Mouse (Mus musculus): ENCODE results near the gene Syngr4. TPM values are rescaled to one million over a fixed set of nuclear protein-coding genes. Genes with fewer than 3 reads are reported as not detected.

The Syngr4 gene
- total and polyA plus RNA-seq, 2 experiments: not detected

- Histone ChIP-seq H3K9ac (ENCODE audit: low read depth, low read length) (no peak overlapping the region), H3K27ac (replicated peaks; ENCODE audit: insufficient read depth, low read depth, low read length) (no peak overlapping the region)
- WGBS: 94% methylated on average over 15 of the region's 15 CpGs
Measured at GRCm38 (mm10) chr7:45917926-45918325, 21.4 kb upstream of the Syngr4 start.

GRCm38 (mm10) chr7:45917004-45917704 is 20.6 kb upstream of the Syngr4 start:
- peaks cover 2% of the 10 kb centered on the region; the same call in 1 of the 2 replicates for H3K36me3 ChIP-seq (ENCODE audit: control insufficient read depth, insufficient read depth, low read length)
- H3K4me1 ChIP-seq (ENCODE audit: control insufficient read depth, insufficient read depth, low read length): no peaks in the 10 kb centered on the region
- TF ChIP-seq POLR2A (IDR thresholded peaks at IDR 0.05; ENCODE audit: extremely low read depth, insufficient read depth, low read length) (no peak), CTCF (IDR thresholded peaks at IDR 0.05; ENCODE audit: low read depth, low read length) (no peak)
- H3K27ac ChIP-seq (replicated peaks; ENCODE audit: insufficient read depth, low read depth, low read length): no peak overlapping the region
- no peak overlapping the region for H3K4me3 ChIP-seq (ENCODE audit: insufficient read depth, low read depth, low read length)
- H3K9ac ChIP-seq (ENCODE audit: low read depth, low read length): no peak overlapping the region
- DNase-seq (ENCODE audit: extremely low read depth, low read depth, low spot score): no peak
- no peaks in the 10 kb centered on the region for H3K27me3 ChIP-seq (ENCODE audit: control insufficient read depth, insufficient read depth, low read length)
- 69% methylated on average over 13 of the region's 13 CpGs for WGBS
- no peaks in the 10 kb centered on the region for H3K79me2 ChIP-seq (ENCODE audit: control insufficient read depth, insufficient read depth, low read length)

More at GRCm38 (mm10) chr7:45917926-45918325, 21.4 kb upstream of the Syngr4 start:
- TF ChIP-seq POLR2A (IDR thresholded peaks at IDR 0.05; ENCODE audit: extremely low read depth, insufficient read depth, low read length) (no peak), CTCF (IDR thresholded peaks at IDR 0.05; ENCODE audit: low read depth, low read length) (no peak)
- peaks cover 2% of the 10 kb centered on the region; the same call in 1 of the 2 replicates for H3K36me3 ChIP-seq (ENCODE audit: control insufficient read depth, insufficient read depth, low read length)
- DNase-seq (ENCODE audit: extremely low read depth, low read depth, low spot score): no peak
- H3K79me2 ChIP-seq (ENCODE audit: control insufficient read depth, insufficient read depth, low read length): no peaks in the 10 kb centered on the region
- H3K4me1 ChIP-seq (ENCODE audit: control insufficient read depth, insufficient read depth, low read length): no peaks in the 10 kb centered on the region
- no peaks in the 10 kb centered on the region for H3K27me3 ChIP-seq (ENCODE audit: control insufficient read depth, insufficient read depth, low read length)
- H3K4me3 ChIP-seq (ENCODE audit: insufficient read depth, low read depth, low read length): no peak overlapping the region

GRCm38 (mm10) chr7:45916056-45917003 is 19.8 kb upstream of the Syngr4 start:
- Histone ChIP-seq H3K79me2 (ENCODE audit: control insufficient read depth, insufficient read depth, low read length) (no peaks in the 10 kb centered on the region), H3K36me3 (ENCODE audit: control insufficient read depth, insufficient read depth, low read length) (peaks cover 5% of the 10 kb centered on the region; the same call in 1 of the 2 replicates), H3K27me3 (ENCODE audit: control insufficient read depth, insufficient read depth, low read length) (no peaks in the 10 kb centered on the region), H3K4me1 (ENCODE audit: control insufficient read depth, insufficient read depth, low read length) (no peaks in the 10 kb centered on the region), H3K9ac (ENCODE audit: low read depth, low read length) (peak overlapping the region; percentile 16; the same call in 1 of the 2 replicates), H3K4me3 (ENCODE audit: insufficient read depth, low read depth, low read length) (peak overlapping the region; percentile 29; the same call in 1 of the 2 replicates), H3K27ac (replicated peaks; ENCODE audit: insufficient read depth, low read depth, low read length) (no peak overlapping the region)
- 72% methylated on average over 26 of the region's 26 CpGs for WGBS
- DNase-seq (ENCODE audit: extremely low read depth, low read depth, low spot score): no peak
- no peak for TF ChIP-seq POLR2A (IDR thresholded peaks at IDR 0.05; ENCODE audit: extremely low read depth, insufficient read depth, low read length)
- TF ChIP-seq CTCF (IDR thresholded peaks at IDR 0.05; ENCODE audit: low read depth, low read length): no peak

GRCm38 (mm10) chr7:45915011-45915410 is 18.5 kb upstream of the Syngr4 start:
- no peaks in the 10 kb centered on the region for H3K79me2 ChIP-seq (ENCODE audit: control insufficient read depth, insufficient read depth, low read length)

GRCm38 (mm10) chr7:45914067-45914466 is 17.6 kb upstream of the Syngr4 start:
- WGBS: 93% methylated on average over 6 of the region's 6 CpGs
- peaks cover 5% of the 10 kb centered on the region; the same call in 1 of the 2 replicates for H3K36me3 ChIP-seq (ENCODE audit: control insufficient read depth, insufficient read depth, low read length)

More at GRCm38 (mm10) chr7:45915011-45915410, 18.5 kb upstream of the Syngr4 start:
- no peak overlapping the region for H3K9ac ChIP-seq (ENCODE audit: low read depth, low read length)
- no peaks in the 10 kb centered on the region for H3K4me1 ChIP-seq (ENCODE audit: control insufficient read depth, insufficient read depth, low read length)
- no peak overlapping the region for H3K4me3 ChIP-seq (ENCODE audit: insufficient read depth, low read depth, low read length)
- TF ChIP-seq CTCF (IDR thresholded peaks at IDR 0.05; ENCODE audit: low read depth, low read length) (no peak), POLR2A (IDR thresholded peaks at IDR 0.05; ENCODE audit: extremely low read depth, insufficient read depth, low read length) (no peak)
- WGBS: 97% methylated on average over 5 of the region's 5 CpGs
- H3K27me3 ChIP-seq (ENCODE audit: control insufficient read depth, insufficient read depth, low read length): no peaks in the 10 kb centered on the region
- no peak for DNase-seq (ENCODE audit: extremely low read depth, low read depth, low spot score)
- peaks cover 5% of the 10 kb centered on the region; the same call in 1 of the 2 replicates for H3K36me3 ChIP-seq (ENCODE audit: control insufficient read depth, insufficient read depth, low read length)
- no peak overlapping the region for H3K27ac ChIP-seq (replicated peaks; ENCODE audit: insufficient read depth, low read depth, low read length)

More at GRCm38 (mm10) chr7:45914067-45914466, 17.6 kb upstream of the Syngr4 start:
- H3K79me2 ChIP-seq (ENCODE audit: control insufficient read depth, insufficient read depth, low read length): no peaks in the 10 kb centered on the region
- no peaks in the 10 kb centered on the region for H3K4me1 ChIP-seq (ENCODE audit: control insufficient read depth, insufficient read depth, low read length)
- H3K27ac ChIP-seq (replicated peaks; ENCODE audit: insufficient read depth, low read depth, low read length): no peak overlapping the region
- H3K9ac ChIP-seq (ENCODE audit: low read depth, low read length): no peak overlapping the region
- DNase-seq (ENCODE audit: extremely low read depth, low read depth, low spot score): no peak
- no peak for TF ChIP-seq CTCF (IDR thresholded peaks at IDR 0.05; ENCODE audit: low read depth, low read length)
- TF ChIP-seq POLR2A (IDR thresholded peaks at IDR 0.05; ENCODE audit: extremely low read depth, insufficient read depth, low read length): no peak
- no peak overlapping the region for H3K4me3 ChIP-seq (ENCODE audit: insufficient read depth, low read depth, low read length)
- no peaks in the 10 kb centered on the region for H3K27me3 ChIP-seq (ENCODE audit: control insufficient read depth, insufficient read depth, low read length)
